Mouse (Mus musculus): Measurements from ENCODE around the gene Nos1ap.

Nos1ap gene

GRCm38 (mm10) chr1:170588353-170588752 lies 1.3 kb downstream of the Nos1ap start:
- DNase-seq (ENCODE audit: low read depth) = no peak

DNA sequence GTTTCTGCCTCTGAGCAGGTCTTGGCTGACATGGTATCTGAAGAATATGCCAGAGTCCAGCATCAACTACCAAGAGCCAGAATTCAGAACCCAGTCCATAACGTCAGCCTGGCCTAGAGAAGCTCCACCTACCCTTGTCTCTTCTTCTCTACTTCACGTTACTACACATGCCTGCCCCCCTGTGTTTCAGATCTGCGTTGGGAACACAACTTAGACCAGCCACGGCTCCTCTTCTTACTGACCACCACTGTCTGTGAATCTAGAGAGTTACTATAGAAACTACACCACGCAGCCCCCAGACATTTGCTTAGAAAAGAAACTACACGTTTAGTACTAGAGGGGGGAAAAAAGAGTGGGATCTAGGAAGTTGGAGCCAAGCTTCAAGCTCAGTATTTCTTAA lies 2.9 kb downstream of the Nos1ap start:
- DNase-seq (ENCODE audit: low read depth) = no peak

DNA sequence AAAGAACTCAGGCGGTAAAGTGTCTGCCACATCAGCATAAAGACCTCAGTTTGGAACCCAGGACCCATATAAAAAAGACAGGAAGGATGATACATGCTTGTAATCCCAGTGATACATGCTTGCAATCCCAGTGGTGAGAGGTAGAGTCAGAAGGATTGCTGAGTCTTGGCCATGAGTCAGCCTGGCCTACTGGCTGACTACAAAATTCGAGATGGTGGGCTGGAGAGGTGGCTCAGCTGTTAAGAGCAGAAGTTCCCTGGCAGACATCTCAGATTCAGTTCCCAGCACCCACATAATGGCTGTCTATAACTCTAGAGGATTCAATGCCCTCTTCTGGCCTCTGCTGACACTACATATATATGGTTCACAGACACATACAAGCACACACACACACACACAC lies 5.7 kb downstream of the Nos1ap start:
- DNase-seq (ENCODE audit: low read depth) = no peak

GRCm38 (mm10) chr1:170582341-170582740 lies 7.3 kb downstream of the Nos1ap start:
- no peak for DNase-seq (ENCODE audit: low read depth)

GRCm38 (mm10) chr1:170580485-170581110 lies 9.1 kb downstream of the Nos1ap start:
- DNase-seq (ENCODE audit: low read depth) = no peak

GRCm38 (mm10) chr1:170579476-170579875 lies 10.2 kb downstream of the Nos1ap start:
- DNase-seq (ENCODE audit: low read depth) = no peak

DNA sequence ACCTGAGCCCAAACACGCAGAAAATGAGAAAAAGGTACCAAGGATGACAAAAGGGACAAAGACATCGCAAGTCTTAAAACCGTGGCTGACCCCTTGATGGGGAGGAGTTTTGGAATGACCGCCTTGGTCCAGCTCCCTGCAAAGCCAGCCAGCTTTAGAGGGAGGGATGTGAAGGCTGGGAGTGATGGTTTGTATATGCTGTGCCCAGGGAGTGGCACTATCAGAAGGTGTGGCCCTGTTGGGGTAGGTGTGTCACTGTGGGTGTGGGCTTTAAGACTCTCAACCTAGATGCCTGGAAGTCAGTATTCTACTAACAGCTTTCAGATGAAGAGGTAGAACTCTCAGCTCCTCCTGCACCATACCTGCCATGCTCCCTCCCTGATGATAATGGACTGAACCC lies 10.6 kb downstream of the Nos1ap start:
- no peak for DNase-seq (ENCODE audit: low read depth)

GRCm38 (mm10) chr1:170576728-170577065 lies 13.0 kb downstream of the Nos1ap start:
- no peak for DNase-seq (ENCODE audit: low read depth)

DNA sequence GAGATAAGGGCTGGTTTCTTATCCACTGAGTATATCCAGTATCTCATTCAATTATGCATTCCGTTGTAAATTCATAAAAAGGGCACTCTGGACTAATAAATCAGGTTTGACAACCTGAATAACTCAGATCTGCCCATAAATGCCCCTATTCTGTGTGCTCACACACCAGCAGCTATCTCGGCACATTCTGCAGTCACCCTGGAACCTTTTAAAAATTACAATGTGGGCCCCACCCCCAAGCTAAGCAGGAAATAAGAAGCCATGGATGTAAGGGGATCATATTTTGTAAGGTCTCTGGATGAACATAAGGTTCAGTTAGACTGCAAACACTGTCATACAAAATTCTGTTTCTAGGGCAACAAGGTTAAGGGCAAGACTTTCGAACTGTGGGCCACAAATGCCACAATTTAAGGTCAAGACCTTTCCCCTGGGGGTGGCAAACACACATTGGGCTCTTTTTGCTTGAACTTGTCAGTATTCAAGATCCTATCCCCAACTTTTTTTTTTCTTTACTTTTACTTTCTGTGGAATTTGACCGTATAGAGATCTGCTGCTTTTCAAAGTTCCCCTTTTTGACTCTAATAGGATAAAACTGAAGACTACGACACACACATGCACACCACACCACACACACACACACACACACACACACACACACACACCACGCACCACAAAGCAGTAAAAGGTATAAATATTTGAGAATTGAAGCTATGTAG lies 13.5 kb downstream of the Nos1ap start:
- no peak for DNase-seq (ENCODE audit: low read depth)

DNA sequence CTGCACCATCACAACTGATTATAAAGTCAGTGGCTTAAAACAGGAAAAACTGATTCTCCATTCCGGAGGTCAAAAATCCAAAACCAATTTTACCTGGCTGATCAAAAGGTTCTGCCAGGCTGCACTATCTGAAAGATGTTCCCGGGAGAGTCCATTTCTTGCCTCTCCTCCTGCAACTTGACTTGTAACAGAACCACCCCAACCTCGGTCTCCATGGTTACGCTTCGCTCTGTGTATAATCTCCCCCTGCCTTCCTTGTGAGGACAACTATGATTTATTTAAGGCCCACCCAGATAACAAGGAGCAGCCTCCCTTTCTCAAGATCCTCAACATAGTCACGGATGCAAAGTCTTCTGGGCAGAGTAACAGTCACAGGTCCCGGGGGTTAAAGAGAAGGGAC lies 16.5 kb downstream of the Nos1ap start:
- DNase-seq (ENCODE audit: low read depth) = no peak

GRCm38 (mm10) chr1:170566969-170567368 lies 22.7 kb downstream of the Nos1ap start:
- no peak for DNase-seq (ENCODE audit: low read depth)

DNA sequence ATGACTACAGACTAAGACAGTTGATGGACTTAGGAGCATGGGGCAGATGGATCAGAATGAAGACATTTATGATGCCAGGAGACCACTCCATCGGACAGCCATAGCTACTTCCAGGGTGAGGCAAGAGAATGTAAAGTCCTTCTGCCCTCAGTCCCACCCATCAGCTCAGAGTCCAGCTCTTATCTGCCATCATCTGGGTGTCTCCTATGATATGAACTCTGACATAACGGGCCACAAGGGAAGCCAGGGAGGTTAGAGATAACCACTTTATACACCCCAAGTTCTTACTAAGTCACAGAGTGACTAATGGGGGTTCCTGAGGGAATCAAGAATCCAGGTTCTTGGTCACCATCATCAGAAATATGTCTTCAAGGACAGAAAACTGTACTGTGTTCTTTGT lies 23.1 kb downstream of the Nos1ap start:
- no peak for DNase-seq (ENCODE audit: low read depth)

- no peak for DNase-seq (ENCODE audit: low read depth)
Measured at GRCm38 (mm10) chr1:170564926-170565325, 24.7 kb downstream of the Nos1ap start.

DNA sequence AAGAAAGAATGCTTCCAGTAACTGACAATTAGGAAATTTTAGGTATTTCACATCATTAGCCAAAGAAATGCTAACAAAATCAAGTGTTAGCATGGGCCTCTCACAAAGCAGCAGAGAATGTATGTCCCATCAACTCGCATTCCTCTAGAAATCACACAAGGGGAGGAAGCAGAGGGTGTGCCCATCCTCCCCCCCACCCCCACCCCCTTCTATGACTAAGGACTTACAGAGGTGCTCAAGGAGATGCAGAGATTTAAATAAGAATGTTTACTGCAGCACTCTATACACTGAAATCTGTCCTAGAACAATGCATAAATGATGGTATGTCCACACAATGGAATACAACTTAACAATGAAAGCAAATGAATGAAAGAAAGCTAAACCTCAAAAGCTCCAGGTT lies 27.2 kb downstream of the Nos1ap start:
- no peak for DNase-seq (ENCODE audit: low read depth)

DNA sequence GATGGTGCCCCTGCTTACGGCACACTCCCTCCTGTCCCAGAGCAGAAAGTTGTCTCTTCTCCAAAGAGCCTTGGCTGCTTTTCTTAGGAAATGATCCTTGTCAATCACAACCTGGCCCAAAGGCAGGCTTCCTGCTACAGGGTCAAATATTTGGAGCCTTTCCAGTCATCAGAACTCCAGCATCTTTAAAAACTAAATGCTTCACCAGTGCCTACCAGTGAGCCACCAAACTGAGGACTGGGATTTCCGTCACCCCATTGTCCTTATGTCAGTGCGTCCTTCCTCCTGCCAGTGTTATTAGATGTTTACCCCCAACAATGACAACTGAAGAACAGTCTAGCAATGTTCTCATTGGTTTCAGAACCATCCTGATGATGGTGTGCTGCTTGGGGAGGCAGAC lies 28.9 kb downstream of the Nos1ap start:
- DNase-seq (ENCODE audit: low read depth) = no peak

- DNase-seq (ENCODE audit: low read depth) = no peak
Measured at GRCm38 (mm10) chr1:170557962-170558361, 31.7 kb downstream of the Nos1ap start.

DNA sequence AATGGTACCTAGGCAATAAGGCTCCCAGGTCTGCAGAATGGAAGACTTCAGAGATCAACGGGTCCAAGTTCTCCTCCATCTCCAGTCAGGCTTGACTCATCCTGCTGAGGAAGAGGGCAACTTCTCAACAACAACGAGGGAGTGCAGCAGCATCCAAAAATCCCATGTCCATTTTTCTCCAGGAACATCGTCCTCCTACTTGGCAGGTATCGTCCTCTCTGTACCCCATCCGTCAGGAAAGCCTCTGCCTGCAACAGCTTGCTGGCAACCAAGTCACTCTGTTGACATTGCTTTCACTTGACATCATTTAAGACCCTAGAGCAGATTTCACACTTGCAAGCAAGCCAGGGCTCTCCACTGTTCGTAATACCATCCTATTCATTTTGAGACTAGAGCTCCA lies 33.0 kb downstream of the Nos1ap start:
- no peak for DNase-seq (ENCODE audit: low read depth)

DNA sequence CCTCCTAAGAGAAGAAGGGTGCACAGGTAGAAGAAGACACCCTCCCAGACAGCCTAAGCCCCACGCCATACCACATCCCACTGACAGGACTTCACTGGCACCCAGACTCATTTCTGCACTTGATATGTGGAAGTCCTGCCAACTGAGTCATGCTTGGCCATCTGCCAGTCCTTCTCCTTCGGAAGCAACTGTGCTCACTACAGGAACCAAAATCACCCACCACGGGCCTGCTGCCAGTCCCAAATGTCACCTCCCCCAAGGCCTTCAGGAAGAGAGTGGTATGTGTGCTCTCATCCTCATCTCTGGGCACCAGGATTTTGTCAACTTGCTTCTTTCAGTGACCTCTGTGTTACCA lies 34.7 kb downstream of the Nos1ap start:
- peak; percentile 29 for DNase-seq (ENCODE audit: low read depth)

GRCm38 (mm10) chr1:170554235-170554938 lies 35.3 kb downstream of the Nos1ap start:
- DNase-seq (ENCODE audit: low read depth) = no peak

- no peak for DNase-seq (ENCODE audit: low read depth)
Measured at GRCm38 (mm10) chr1:170550649-170551440, 38.8 kb downstream of the Nos1ap start.

DNA sequence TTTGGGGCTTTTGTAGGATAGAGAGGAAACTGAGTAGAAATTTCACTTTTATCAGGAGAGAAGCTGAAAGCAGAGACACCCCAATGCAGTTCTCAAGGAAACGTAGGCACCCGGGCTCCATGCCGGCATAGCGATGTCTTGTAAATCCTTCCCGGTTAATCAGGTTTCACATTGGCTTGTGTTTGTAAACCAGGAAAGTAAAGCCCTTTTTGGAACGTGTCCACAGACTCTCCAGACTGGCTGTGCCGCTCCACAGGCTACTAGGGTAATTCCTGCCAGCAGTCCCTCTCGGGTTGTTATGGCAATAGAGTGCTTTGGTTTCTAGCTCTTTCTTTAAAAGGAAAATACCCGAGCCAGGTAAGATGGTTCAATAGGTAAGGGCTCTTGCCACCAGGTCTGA lies 40.6 kb downstream of the Nos1ap start:
- no peak for DNase-seq (ENCODE audit: low read depth)

- no peak for DNase-seq (ENCODE audit: low read depth)
Measured at GRCm38 (mm10) chr1:170548192-170548795, 41.4 kb downstream of the Nos1ap start.
